Mouse (Mus musculus) MEL (cell line): ENCODE measurements around the gene Izumo4. TPM values are rescaled to one million over a fixed set of nuclear protein-coding genes. Genes with fewer than 3 reads are reported as not detected.

Experiments
- DNase-seq: peaks from one replicate; pipeline ENCODE4 v3.0.0; 2011; ENCODE audit warnings: low read depth, low spot score
- H3K27ac ChIP-seq: 2 replicates; pipeline ENCODE4 v1.5.1; 2012; ENCODE audit warnings: low read depth, mild to moderate bottlenecking, control low read depth, low read length, moderate library complexity; ENCODE audit not compliant: control insufficient read depth
- H3K27me3 ChIP-seq, 2 experiments: fragments of 150-350 bp in 1 of 2; sonication (generic) in 1 of 2; 2 replicates each; pipeline ENCODE4 v1.6.1; 2012; ENCODE audit warnings: low read length in 2 of 2, mild to moderate bottlenecking in 2 of 2, improper control_type of control experiment in 1 of 2, moderate library complexity in 1 of 2; ENCODE audit not compliant: insufficient read depth in 2 of 2, control insufficient read depth in 1 of 2
- H3K36me3 ChIP-seq, 2 experiments: 2 replicates each; pipeline ENCODE4 v1.6.1; 2012 to 2014; ENCODE audit warnings: low read length in 2 of 2, improper control_type of control experiment in 1 of 2, inconsistent platforms in 1 of 2, mild to moderate bottlenecking in 1 of 2; ENCODE audit not compliant: insufficient read depth in 2 of 2, control insufficient read depth in 1 of 2
- H3K4me1 ChIP-seq, 2 experiments: fragments of 150-350 bp in 1 of 2; sonication (generic) in 1 of 2; 2 replicates each; pipeline ENCODE4 v1.6.1; 2012; ENCODE audit warnings: low read length in 2 of 2, improper control_type of control experiment in 1 of 2, mild to moderate bottlenecking in 1 of 2; ENCODE audit not compliant: insufficient read depth in 2 of 2, control insufficient read depth in 1 of 2
- H3K4me3 ChIP-seq, 2 experiments: fragments of 150-350 bp in 1 of 2; sonication (generic) in 1 of 2; 2 replicates each; pipeline ENCODE4 v1.5.1; 2012; ENCODE audit warnings: low read depth in 2 of 2, low read length in 2 of 2, mild to moderate bottlenecking in 2 of 2, moderate library complexity in 2 of 2, control low read depth in 1 of 2, improper control_type of control experiment in 1 of 2; ENCODE audit not compliant: control insufficient read depth in 1 of 2, insufficient read depth in 1 of 2
- H3K79me2 ChIP-seq: 2 replicates; pipeline ENCODE4 v1.6.1; 2012; ENCODE audit warnings: mild to moderate bottlenecking, low read length, moderate library complexity; ENCODE audit not compliant: control insufficient read depth, poor library complexity, insufficient read depth
- H3K9ac ChIP-seq: 2 replicates; pipeline ENCODE4 v1.6.1; 2012; ENCODE audit warnings: low read depth, mild to moderate bottlenecking, control low read depth, low read length, moderate library complexity; ENCODE audit not compliant: control insufficient read depth, poor library complexity, severe bottlenecking
- H3K9me3 ChIP-seq: fragments of 150-350 bp; sonication (generic); replicated peaks from 2 replicates; pipeline ENCODE4 v1.6.1; 2012; ENCODE audit warnings: mild to moderate bottlenecking, low read length, improper control_type of control experiment, moderate library complexity; ENCODE audit not compliant: insufficient read depth
- BHLHE40 ChIP-seq: IDR thresholded peaks from 2 replicates; pipeline ENCODE4 v1.6.1; 2012; ENCODE audit warnings: low read depth, mild to moderate bottlenecking, inconsistent platforms, low read length, improper control_type of control experiment, borderline replicate concordance
- CHD1 ChIP-seq: IDR thresholded peaks from 2 replicates; pipeline ENCODE4 v1.6.1; 2012; ENCODE audit warnings: low read depth, mild to moderate bottlenecking, inconsistent platforms, low read length, improper control_type of control experiment
- CTCF ChIP-seq, 3 experiments: IDR thresholded peaks in 2 of 3; conservative IDR thresholded peaks in 1 of 3; 2 replicates each; pipeline ENCODE4 v1.5.1; 2011 to 2012; ENCODE audit warnings: low read length in 3 of 3, low read depth in 2 of 3, mild to moderate bottlenecking in 2 of 3, improper control_type of control experiment in 1 of 3, inconsistent platforms in 1 of 3, mixed read lengths in 1 of 3, moderate library complexity in 1 of 3; ENCODE audit not compliant: control insufficient read depth in 1 of 3, insufficient read depth in 1 of 3, poor library complexity in 1 of 3, severe bottlenecking in 1 of 3
- EP300 ChIP-seq, 2 experiments: IDR thresholded peaks; 2 replicates each; pipeline ENCODE4 v1.6.1; 2011; ENCODE audit warnings: improper control_type of control experiment in 2 of 2, low read length in 2 of 2, low read depth in 1 of 2, mild to moderate bottlenecking in 1 of 2
- ETS1 ChIP-seq: IDR thresholded peaks from 2 replicates; pipeline ENCODE4 v1.6.1; 2012; ENCODE audit warnings: low read depth, mild to moderate bottlenecking, inconsistent platforms, low read length, improper control_type of control experiment, moderate library complexity
- GATA1 ChIP-seq: IDR thresholded peaks from 2 replicates; pipeline ENCODE4 v1.6.1; 2011; ENCODE audit warnings: low read depth, low read length, improper control_type of control experiment
- JUND ChIP-seq: IDR thresholded peaks from 2 replicates; pipeline ENCODE4 v1.6.1; 2011; ENCODE audit warnings: low read depth, mild to moderate bottlenecking, improper control_type of control experiment, low read length
- MAX ChIP-seq: IDR thresholded peaks from 2 replicates; pipeline ENCODE4 v1.6.1; 2011; ENCODE audit warnings: low read length, improper control_type of control experiment
- MAZ ChIP-seq: IDR thresholded peaks from 2 replicates; pipeline ENCODE4 v1.6.1; 2012; ENCODE audit warnings: low read depth, mild to moderate bottlenecking, inconsistent platforms, low read length, improper control_type of control experiment
- MXI1 ChIP-seq: IDR thresholded peaks from 2 replicates; pipeline ENCODE4 v1.6.1; 2011; ENCODE audit warnings: mild to moderate bottlenecking, low read depth, low read length, improper control_type of control experiment
- MYB ChIP-seq: IDR thresholded peaks from 2 replicates; pipeline ENCODE4 v1.6.1; 2011; ENCODE audit warnings: mild to moderate bottlenecking, low read depth, low read length, improper control_type of control experiment
- NELFE ChIP-seq: IDR thresholded peaks from 2 replicates; pipeline ENCODE4 v1.6.1; 2011; ENCODE audit warnings: low read depth, low read length, improper control_type of control experiment
- NRF1 ChIP-seq: IDR thresholded peaks from 2 replicates; pipeline ENCODE4 v1.6.1; 2014; ENCODE audit warnings: low read depth, mild to moderate bottlenecking, inconsistent platforms, low read length, improper control_type of control experiment, moderate library complexity; ENCODE audit not compliant: poor library complexity, insufficient read depth, severe bottlenecking
- POLR2A ChIP-seq, 2 experiments: IDR thresholded peaks; 2 replicates each; pipeline ENCODE4 v1.6.1; 2011 to 2012; ENCODE audit warnings: low read length in 2 of 2, mild to moderate bottlenecking in 2 of 2, control low read depth in 1 of 2, improper control_type of control experiment in 1 of 2, low read depth in 1 of 2, moderate library complexity in 1 of 2; ENCODE audit not compliant: control insufficient read depth in 1 of 2, insufficient read depth in 1 of 2, poor library complexity in 1 of 2
- POLR2AphosphoS2 ChIP-seq: IDR thresholded peaks from 2 replicates; pipeline ENCODE4 v1.6.1; 2011; ENCODE audit warnings: low read length, improper control_type of control experiment
- POLR2AphosphoS5 ChIP-seq: IDR thresholded peaks from 2 replicates; pipeline ENCODE4 v1.6.1; 2012; ENCODE audit warnings: low read depth, borderline replicate concordance, mild to moderate bottlenecking, inconsistent platforms, low read length, moderate library complexity, mixed read lengths
- RAD21 ChIP-seq: IDR thresholded peaks from 2 replicates; pipeline ENCODE4 v1.6.1; 2011; ENCODE audit warnings: mild to moderate bottlenecking, low read depth, low read length, improper control_type of control experiment
- RCOR1 ChIP-seq: IDR thresholded peaks from 2 replicates; pipeline ENCODE4 v1.6.1; 2012; ENCODE audit warnings: low read depth, mild to moderate bottlenecking, inconsistent platforms, low read length, improper control_type of control experiment
- SIN3A ChIP-seq: IDR thresholded peaks from 2 replicates; pipeline ENCODE4 v1.6.1; 2012; ENCODE audit warnings: low read length, improper control_type of control experiment, inconsistent platforms
- SMC3 ChIP-seq: IDR thresholded peaks from 2 replicates; pipeline ENCODE4 v1.6.1; 2011; ENCODE audit warnings: low read depth, low read length, improper control_type of control experiment
- TBP ChIP-seq: IDR thresholded peaks from 2 replicates; pipeline ENCODE4 v1.8.0; 2011; ENCODE audit warnings: low read depth, low read length, improper control_type of control experiment
- UBTF ChIP-seq: IDR thresholded peaks from 2 replicates; pipeline ENCODE4 v1.6.1; 2012; ENCODE audit warnings: low read depth, mild to moderate bottlenecking, inconsistent platforms, low read length, improper control_type of control experiment, moderate library complexity, borderline replicate concordance; ENCODE audit not compliant: insufficient read depth
- USF2 ChIP-seq, 2 experiments: IDR thresholded peaks; 2 replicates each; pipeline ENCODE4 v1.6.1; 2011 to 2012; ENCODE audit warnings: improper control_type of control experiment in 2 of 2, low read length in 2 of 2, borderline replicate concordance in 1 of 2, inconsistent platforms in 1 of 2, low read depth in 1 of 2, mild to moderate bottlenecking in 1 of 2; ENCODE audit not compliant: insufficient read depth in 1 of 2
- ZC3H11A ChIP-seq: IDR thresholded peaks from 2 replicates; pipeline ENCODE4 v1.6.1; 2012; ENCODE audit warnings: low read depth, mild to moderate bottlenecking, inconsistent platforms, low read length, improper control_type of control experiment
- ZMIZ1 ChIP-seq: IDR thresholded peaks from 2 replicates; pipeline ENCODE4 v1.6.1; 2012; ENCODE audit warnings: low read depth, mild to moderate bottlenecking, inconsistent platforms, low read length, improper control_type of control experiment, moderate library complexity
- ZNF384 ChIP-seq: IDR thresholded peaks from 2 replicates; pipeline ENCODE4 v1.6.1; 2012; ENCODE audit warnings: low read depth, mild to moderate bottlenecking, inconsistent platforms, low read length, improper control_type of control experiment
- polyA plus RNA-seq, 2 experiments: library from polyadenylated mRNA; stranded (reverse) in 1 of 2; unstranded in 1 of 2; fragments of >175 nt in 1 of 2; fragments of >200 nt in 1 of 2; gene quantifications; 2 replicates each; pipeline versions ENCODE4 v1.2.1 to v1.2.4; 2012; ENCODE audit warnings: low replicate concordance in 2 of 2, low read depth in 1 of 2; ENCODE audit not compliant: insufficient read length in 2 of 2, insufficient read depth in 1 of 2, missing spikeins in 1 of 2
- total RNA-seq: library from RNA; depleted of rRNA; stranded (reverse); fragments of 300-350 nt; gene quantifications from 2 replicates; pipeline ENCODE4 v1.2.3, GENCODE M21; 2012

Gene Izumo4
- total and polyA plus RNA-seq, 3 experiments: 1.0 to 3.8 TPM; not detected in 1

DNA sequence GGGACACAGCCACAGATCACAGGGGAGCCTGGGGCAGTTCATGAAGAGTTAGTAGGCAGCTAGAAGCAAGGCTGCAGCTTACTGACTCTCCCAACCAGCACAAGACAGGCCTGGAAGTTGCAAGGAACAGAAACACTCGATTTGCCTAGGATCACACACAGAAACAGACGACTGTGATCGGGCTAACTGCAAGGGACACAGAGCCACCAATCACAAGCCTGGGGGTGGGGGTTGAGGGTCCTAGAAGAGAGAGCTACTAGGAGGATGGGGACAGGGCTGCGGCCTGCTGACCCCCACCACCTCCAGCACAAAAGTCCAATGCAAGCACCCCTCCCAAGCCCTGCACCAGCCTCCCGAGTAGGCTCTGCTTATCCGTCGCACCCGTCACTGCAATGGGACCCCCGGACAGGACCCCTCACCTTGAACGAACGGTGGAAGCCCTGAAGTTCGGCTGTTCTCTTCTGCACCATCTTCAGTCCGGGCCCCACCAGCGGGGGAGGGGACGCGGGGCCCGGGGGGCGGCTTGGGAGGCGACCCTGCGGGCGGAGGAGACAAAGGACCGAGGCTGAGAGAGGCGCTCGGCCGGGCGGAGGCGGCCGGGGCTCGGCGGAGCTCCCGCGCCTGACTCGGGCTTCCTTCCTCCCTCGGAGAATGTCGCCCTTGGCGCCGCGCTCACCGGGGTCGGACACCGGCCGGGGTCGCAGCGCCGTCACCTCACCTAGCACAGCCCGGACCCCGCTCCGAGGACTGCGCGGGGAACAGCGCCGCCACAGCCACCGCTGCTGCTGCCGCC is 26.4 kb upstream of the Izumo4 start:
- no peak for TF ChIP-seq RCOR1
- TF ChIP-seq CHD1: no peak
- TF ChIP-seq SIN3A: peak; percentile 11
- peak; percentile 16; the same call in 1 of the 2 replicates for TF ChIP-seq MXI1
- TF ChIP-seq CTCF (IDR thresholded peaks at IDR 0.05 in 2 of 3, conservative IDR thresholded peaks at IDR 0.05 in 1 of 3; ENCODE audit: control insufficient read depth in 1 of 3, insufficient read depth in 1 of 3, low read depth in 2 of 3, low read length in 3 of 3, poor library complexity in 1 of 3, severe bottlenecking in 1 of 3): no peak
- TF ChIP-seq MAZ: 0 out of 2 replicates have a peak, but pooled peaks have one; percentile 27
- no peak for TF ChIP-seq ZNF384
- H3K27ac ChIP-seq: peak overlapping the region; percentile 44
- DNase-seq: peak; percentile 66
- peak overlapping the region; percentile 91 for H3K9ac ChIP-seq
- H3K4me1 ChIP-seq: peaks cover 9 to 31% of the 10 kb centered on the region in 2 experiments
- H3K4me3 ChIP-seq: peak overlapping the region; percentile 80 to 95
- H3K36me3 ChIP-seq: peaks cover 0 to 25% of the 10 kb centered on the region in 2 experiments; a peak in 3 of 4 replicates
- no peaks in the 10 kb centered on the region for H3K27me3 ChIP-seq
- peaks cover 49% of the 10 kb centered on the region for H3K79me2 ChIP-seq
- no peaks in the 10 kb centered on the region for H3K9me3 ChIP-seq

DNA sequence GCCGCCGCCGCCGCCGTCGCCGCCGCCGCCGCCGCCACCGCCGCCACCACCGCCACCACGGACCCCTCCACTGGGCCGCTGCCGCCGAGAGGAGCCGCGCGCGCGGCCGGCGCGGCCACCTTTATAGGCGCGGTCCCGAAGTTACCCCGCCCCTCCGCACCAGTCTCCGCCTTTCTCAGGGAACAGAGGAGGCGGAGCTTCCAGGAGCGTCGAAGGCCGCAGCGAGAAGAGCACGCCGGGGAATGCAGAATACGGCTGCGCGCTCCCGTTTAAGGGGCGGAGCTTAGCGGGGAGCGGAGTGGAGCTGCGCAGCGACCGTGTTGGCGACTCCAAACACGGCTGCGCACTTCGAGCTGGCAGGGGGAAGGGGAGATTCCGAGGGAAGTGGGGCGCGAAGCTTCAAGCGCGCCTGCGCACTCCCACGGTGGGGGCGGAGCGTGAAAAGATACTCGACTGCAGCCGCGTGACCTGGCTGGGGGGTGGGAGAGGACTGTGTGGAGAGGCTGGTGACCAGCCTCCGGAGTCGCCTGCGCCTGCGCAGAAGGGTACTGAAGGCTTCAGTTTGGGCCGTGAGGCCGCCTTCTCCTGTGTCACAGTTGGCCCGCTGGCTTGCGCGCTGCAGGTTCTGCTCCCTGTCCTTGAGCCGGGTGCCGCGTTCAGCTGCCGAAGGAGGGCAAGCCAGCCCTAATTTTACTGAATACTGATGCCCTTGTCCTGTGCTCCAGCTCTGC is 25.6 kb upstream of the Izumo4 start:
- H3K27ac ChIP-seq: peak overlapping the region; percentile 96
- H3K4me3 ChIP-seq: peak overlapping the region; percentile 80 to 95
- H3K9ac ChIP-seq: peak overlapping the region; percentile 91
- H3K9me3 ChIP-seq: no peaks in the 10 kb centered on the region
- peaks cover 0 to 25% of the 10 kb centered on the region in 2 experiments; a peak in 2 of 4 replicates for H3K36me3 ChIP-seq
- H3K27me3 ChIP-seq: no peaks in the 10 kb centered on the region
- peak; percentile 100 for DNase-seq
- peaks cover 9 to 31% of the 10 kb centered on the region in 2 experiments for H3K4me1 ChIP-seq
- peaks cover 49% of the 10 kb centered on the region for H3K79me2 ChIP-seq
- no peak for TF ChIP-seq JUND
- peak; percentile 91 to 99 for TF ChIP-seq POLR2A (IDR thresholded peaks at IDR 0.05; ENCODE audit: control insufficient read depth in 1 of 2, insufficient read depth in 1 of 2, low read depth in 1 of 2, low read length in 2 of 2, poor library complexity in 1 of 2)
- TF ChIP-seq TBP: peak; percentile 96
- no peak for TF ChIP-seq GATA1
- TF ChIP-seq ZC3H11A: no peak
- TF ChIP-seq ZNF384: no peak
- TF ChIP-seq MYB: no peak
- TF ChIP-seq NELFE: peak; percentile 95
- no peak for TF ChIP-seq USF2 (IDR thresholded peaks at IDR 0.05; ENCODE audit: borderline replicate concordance in 1 of 2, insufficient read depth in 1 of 2, low read depth in 1 of 2, low read length in 2 of 2)
- 0 out of 2 replicates have a peak, but pooled peaks have one; percentile 28 for TF ChIP-seq RCOR1
- peak; percentile 49; the same call in 1 of the 2 replicates for TF ChIP-seq ETS1
- TF ChIP-seq NRF1: peak; percentile 86
- peak; percentile 71 for TF ChIP-seq MXI1
- no peak for TF ChIP-seq UBTF
- TF ChIP-seq MAX: peak; percentile 93
- TF ChIP-seq RAD21: no peak
- TF ChIP-seq CTCF (IDR thresholded peaks at IDR 0.05 in 2 of 3, conservative IDR thresholded peaks at IDR 0.05 in 1 of 3; ENCODE audit: control insufficient read depth in 1 of 3, insufficient read depth in 1 of 3, low read depth in 2 of 3, low read length in 3 of 3, poor library complexity in 1 of 3, severe bottlenecking in 1 of 3): 0 out of 6 replicates have a peak, but pooled peaks of 1 of the 3 experiments have one; percentile 3
- peak in 1 of 2 experiments; percentile 49; a peak in 2 of 4 replicates for TF ChIP-seq EP300 (IDR thresholded peaks at IDR 0.05; ENCODE audit: low read depth in 1 of 2, low read length in 2 of 2)
- peak; percentile 73 for TF ChIP-seq SIN3A
- peak; percentile 79; the same call in 1 of the 2 replicates for TF ChIP-seq BHLHE40
- TF ChIP-seq POLR2AphosphoS2: peak; percentile 97
- TF ChIP-seq POLR2AphosphoS5: peak; percentile 88; the same call in 1 of the 2 replicates
- no peak for TF ChIP-seq SMC3
- peak; percentile 97 for TF ChIP-seq ZMIZ1
- TF ChIP-seq CHD1: no peak
